Mouse (Mus musculus) CH12.LX (cell line): ENCODE data around the gene Mrps7. TPM values are rescaled to one million over a fixed set of nuclear protein-coding genes. Genes with fewer than 3 reads are reported as not detected.

Experiments used
- DNase-seq: peaks from one replicate; pipeline ENCODE4 v3.0.0-alpha.2; 2013; ENCODE audit errors: extremely low read depth
- H3K27ac ChIP-seq: 2 replicates; pipeline ENCODE4 v1.5.1; 2012; ENCODE audit warnings: low read depth, mild to moderate bottlenecking, control low read depth, moderate library complexity; ENCODE audit not compliant: insufficient read depth
- H3K27me3 ChIP-seq: replicated peaks from 2 replicates; pipeline ENCODE3; 2012; ENCODE audit warnings: inconsistent platforms
- H3K36me3 ChIP-seq, 2 experiments: replicated peaks in 1 of 2; 2 replicates each; pipeline versions ENCODE3 to v1.6.1; 2012; ENCODE audit warnings: inconsistent platforms in 1 of 2, low read length in 1 of 2, mild to moderate bottlenecking in 1 of 2, mixed read lengths in 1 of 2, moderate library complexity in 1 of 2; ENCODE audit not compliant: control insufficient read depth in 1 of 2, insufficient read depth in 1 of 2
- H3K4me1 ChIP-seq, 2 experiments: 2 replicates each; pipeline ENCODE4 v1.6.1; 2012; ENCODE audit warnings: inconsistent platforms in 1 of 2, moderate library complexity in 1 of 2; ENCODE audit not compliant: insufficient read depth in 2 of 2, control insufficient read depth in 1 of 2
- H3K4me2 ChIP-seq: 2 replicates; pipeline ENCODE4 v1.6.1; 2012; ENCODE audit warnings: low read depth, mild to moderate bottlenecking, control low read depth; ENCODE audit not compliant: poor library complexity, insufficient read depth, severe bottlenecking
- H3K4me3 ChIP-seq, 3 experiments: fragments of 150-350 bp in 1 of 3; sonication (generic) in 1 of 3; replicated peaks in 1 of 3; 2 replicates each; pipeline versions ENCODE3 to v1.5.1; 2011 to 2012; ENCODE audit warnings: low read depth in 2 of 3, low read length in 2 of 3, mild to moderate bottlenecking in 2 of 3, moderate library complexity in 2 of 3, control low read depth in 1 of 3, improper control_type of control experiment in 1 of 3, inconsistent platforms in 1 of 3, mixed read lengths in 1 of 3; ENCODE audit not compliant: poor library complexity in 1 of 3
- H3K79me2 ChIP-seq: replicated peaks from 2 replicates; pipeline ENCODE4 v1.6.1; 2012; ENCODE audit warnings: mild to moderate bottlenecking, moderate library complexity; ENCODE audit not compliant: control insufficient read depth, poor library complexity, insufficient read depth, severe bottlenecking; ENCODE audit errors: extremely low read depth
- H3K9ac ChIP-seq: 2 replicates; pipeline ENCODE4 v1.6.1; 2012; ENCODE audit warnings: low read depth, mild to moderate bottlenecking, control low read depth, moderate library complexity; ENCODE audit not compliant: insufficient read depth
- H3K9me3 ChIP-seq: replicated peaks from 2 replicates; pipeline ENCODE3; 2012; ENCODE audit warnings: low read length, inconsistent platforms, mixed read lengths
- BHLHE40 ChIP-seq: IDR thresholded peaks from 2 replicates; pipeline ENCODE4 v1.6.1; 2011; ENCODE audit warnings: mild to moderate bottlenecking, low read depth, low read length, improper control_type of control experiment
- CHD1 ChIP-seq: IDR thresholded peaks from 2 replicates; pipeline ENCODE4 v1.6.1; 2012; ENCODE audit warnings: low read depth, low read length, improper control_type of control experiment, inconsistent platforms
- CHD2 ChIP-seq: IDR thresholded peaks from 2 replicates; pipeline ENCODE4 v1.6.1; 2011; ENCODE audit warnings: low read length, improper control_type of control experiment
- CTCF ChIP-seq, 2 experiments: IDR thresholded peaks in 1 of 2; conservative IDR thresholded peaks in 1 of 2; 2 replicates each; pipeline ENCODE4 v1.5.1; 2011 to 2012; ENCODE audit warnings: low read depth in 2 of 2, low read length in 2 of 2, improper control_type of control experiment in 1 of 2, inconsistent platforms in 1 of 2, mild to moderate bottlenecking in 1 of 2, moderate library complexity in 1 of 2
- E2F4 ChIP-seq: IDR thresholded peaks from 2 replicates; pipeline ENCODE4 v1.6.1; 2011; ENCODE audit warnings: low read depth, low read length, improper control_type of control experiment; ENCODE audit not compliant: insufficient replicate concordance
- ELF1 ChIP-seq: IDR thresholded peaks from 2 replicates; pipeline ENCODE4 v1.6.1; 2014; ENCODE audit warnings: low read depth, mild to moderate bottlenecking, inconsistent platforms, low read length, improper control_type of control experiment
- EP300 ChIP-seq: IDR thresholded peaks from 2 replicates; pipeline ENCODE4 v1.6.1; 2011; ENCODE audit warnings: low read length, improper control_type of control experiment
- ETS1 ChIP-seq: conservative IDR thresholded peaks from 2 replicates; pipeline ENCODE4 v1.6.1; 2012; ENCODE audit warnings: low read depth, mild to moderate bottlenecking, inconsistent platforms, low read length, improper control_type of control experiment, moderate library complexity
- GABPA ChIP-seq: IDR thresholded peaks from 2 replicates; pipeline ENCODE4 v1.6.1; 2012; ENCODE audit warnings: low read depth, low read length, improper control_type of control experiment, inconsistent platforms; ENCODE audit not compliant: insufficient replicate concordance
- HCFC1 ChIP-seq: IDR thresholded peaks from 2 replicates; pipeline ENCODE4 v1.6.1; 2012; ENCODE audit warnings: low read depth, mild to moderate bottlenecking, inconsistent platforms, low read length, improper control_type of control experiment
- IRF4 ChIP-seq: IDR thresholded peaks from 2 replicates; pipeline ENCODE4 v1.6.1; 2014; ENCODE audit warnings: low read depth, mild to moderate bottlenecking, inconsistent platforms, low read length, improper control_type of control experiment
- JUN ChIP-seq: IDR thresholded peaks from 2 replicates; pipeline ENCODE4 v1.6.1; 2011; ENCODE audit warnings: low read depth, mild to moderate bottlenecking, low read length, improper control_type of control experiment, moderate library complexity; ENCODE audit not compliant: insufficient read depth
- JUND ChIP-seq: conservative IDR thresholded peaks from 2 replicates; pipeline ENCODE4 v1.6.1; 2011; ENCODE audit warnings: low read depth, low read length, improper control_type of control experiment
- KAT2A ChIP-seq: IDR thresholded peaks from 2 replicates; pipeline ENCODE4 v1.6.1; 2012; ENCODE audit warnings: low read length, improper control_type of control experiment, inconsistent platforms; ENCODE audit not compliant: insufficient replicate concordance
- MAFK ChIP-seq: IDR thresholded peaks from 2 replicates; pipeline ENCODE4 v1.6.1; 2011; ENCODE audit warnings: low read length, improper control_type of control experiment; ENCODE audit not compliant: insufficient replicate concordance
- MAX ChIP-seq: IDR thresholded peaks from 2 replicates; pipeline ENCODE4 v1.6.1; 2011; ENCODE audit warnings: low read length, improper control_type of control experiment
- MAZ ChIP-seq: IDR thresholded peaks from 2 replicates; pipeline ENCODE4 v1.6.1; 2012; ENCODE audit warnings: low read depth, mild to moderate bottlenecking, inconsistent platforms, low read length, improper control_type of control experiment, moderate library complexity
- MEF2A ChIP-seq: IDR thresholded peaks from 2 replicates; pipeline ENCODE4 v1.6.1; 2014; ENCODE audit warnings: low read depth, mild to moderate bottlenecking, inconsistent platforms, low read length, improper control_type of control experiment, borderline replicate concordance
- MXI1 ChIP-seq: IDR thresholded peaks from 2 replicates; pipeline ENCODE4 v1.6.1; 2011; ENCODE audit warnings: mild to moderate bottlenecking, low read depth, low read length, improper control_type of control experiment
- MYC ChIP-seq: IDR thresholded peaks from 2 replicates; pipeline ENCODE4 v1.6.1; 2011; ENCODE audit warnings: low read depth, mild to moderate bottlenecking, improper control_type of control experiment, low read length
- NELFE ChIP-seq: IDR thresholded peaks from 2 replicates; pipeline ENCODE4 v1.6.1; 2011; ENCODE audit warnings: low read depth, low read length, improper control_type of control experiment
- NRF1 ChIP-seq: IDR thresholded peaks from 2 replicates; pipeline ENCODE4 v1.6.1; 2014; ENCODE audit warnings: low read depth, mild to moderate bottlenecking, inconsistent platforms, low read length, improper control_type of control experiment, moderate library complexity
- PAX5 ChIP-seq: IDR thresholded peaks from 2 replicates; pipeline ENCODE4 v1.6.1; 2012; ENCODE audit warnings: low read length, inconsistent platforms, mixed read lengths
- POLR2A ChIP-seq: IDR thresholded peaks from 2 replicates; pipeline ENCODE4 v1.6.1; 2011; ENCODE audit warnings: low read depth, mild to moderate bottlenecking, improper control_type of control experiment, low read length
- POLR2AphosphoS2 ChIP-seq: IDR thresholded peaks from 2 replicates; pipeline ENCODE4 v1.6.1; 2011; ENCODE audit warnings: low read depth, low read length, improper control_type of control experiment
- RAD21 ChIP-seq: IDR thresholded peaks from 2 replicates; pipeline ENCODE4 v1.6.1; 2011; ENCODE audit warnings: low read depth, mild to moderate bottlenecking, low read length, improper control_type of control experiment, moderate library complexity
- SIN3A ChIP-seq: IDR thresholded peaks from 2 replicates; pipeline ENCODE4 v1.6.1; 2012; ENCODE audit warnings: low read length, improper control_type of control experiment, inconsistent platforms
- SMC3 ChIP-seq: IDR thresholded peaks from 2 replicates; pipeline ENCODE4 v1.6.1; 2011; ENCODE audit warnings: low read depth, low read length, improper control_type of control experiment
- TBP ChIP-seq: conservative IDR thresholded peaks from 2 replicates; pipeline ENCODE4 v1.6.1; 2011; ENCODE audit warnings: low read depth, low read length, improper control_type of control experiment
- TCF12 ChIP-seq: IDR thresholded peaks from 2 replicates; pipeline ENCODE4 v1.6.1; 2014; ENCODE audit warnings: low read depth, mild to moderate bottlenecking, inconsistent platforms, low read length, improper control_type of control experiment
- UBTF ChIP-seq: IDR thresholded peaks from 2 replicates; pipeline ENCODE4 v1.6.1; 2012; ENCODE audit warnings: low read depth, mild to moderate bottlenecking, inconsistent platforms, low read length, improper control_type of control experiment, moderate library complexity
- USF1 ChIP-seq: IDR thresholded peaks from 2 replicates; pipeline ENCODE4 v1.6.1; 2014; ENCODE audit warnings: low read depth, mild to moderate bottlenecking, inconsistent platforms, low read length, improper control_type of control experiment
- USF2 ChIP-seq: conservative IDR thresholded peaks from 2 replicates; pipeline ENCODE4 v1.6.1; 2011; ENCODE audit warnings: low read depth, low read length, improper control_type of control experiment
- ZC3H11A ChIP-seq: IDR thresholded peaks from 2 replicates; pipeline ENCODE4 v1.6.1; 2012; ENCODE audit warnings: low read depth, mild to moderate bottlenecking, inconsistent platforms, low read length, improper control_type of control experiment
- ZKSCAN1 ChIP-seq: IDR thresholded peaks from 2 replicates; pipeline ENCODE4 v1.6.1; 2012; ENCODE audit warnings: low read depth, inconsistent platforms, low read length, improper control_type of control experiment, borderline replicate concordance
- ZMIZ1 ChIP-seq: IDR thresholded peaks from 2 replicates; pipeline ENCODE4 v1.6.1; 2012; ENCODE audit warnings: low read depth, mild to moderate bottlenecking, inconsistent platforms, low read length, improper control_type of control experiment
- ZNF384 ChIP-seq: IDR thresholded peaks from 2 replicates; pipeline ENCODE4 v1.6.1; 2012; ENCODE audit warnings: low read depth, low read length, improper control_type of control experiment, inconsistent platforms
- dilution Hi-C: fragments of 300-500 bp; cut with MboI; formaldehyde crosslinking; loops from 2 replicates; pipeline ENCODE4 v1.14.3; 2020; ENCODE audit warnings: low sequenced_read_pairs; ENCODE audit not compliant: extremely low pct_unique_long_range_greater_than_20kb, extremely low pct_ligation_motif_present
- in situ Hi-C: fragments of 300-500 bp; cut with MboI; formaldehyde crosslinking; loops from 3 replicates; pipeline ENCODE4 v1.14.3; 2019; ENCODE audit warnings: low sequenced_read_pairs, low pct_ligation_motif_present, low pct_unique_long_range_greater_than_20kb, mixed read lengths
- polyA plus RNA-seq: library from polyadenylated mRNA; unstranded; fragments of >175 nt; gene quantifications from 2 replicates; pipeline ENCODE4 v1.2.1, GENCODE M21; 2012; ENCODE audit warnings: low read depth; ENCODE audit not compliant: insufficient read length
- total RNA-seq, 2 experiments: library from RNA; depleted of rRNA; stranded (reverse); fragments of 300-350 nt in 1 of 2; fragments of >200 nt in 1 of 2; gene quantifications; 2 replicates each; pipeline ENCODE4 v1.2.3; 2012 to 2014

Mrps7 gene
- total and polyA plus RNA-seq, 3 experiments = 154 to 172 (median 157) TPM

- peak overlapping the region; percentile 70 for H3K9ac ChIP-seq
- in situ Hi-C loops (loop anchor here (25.0 kb wide), 1 partner anchor 781 kb away; the partner anchor contains the start of gene Rnf157), dilution Hi-C loops (no loop called here)
- H3K27me3 ChIP-seq = no peaks in the 10 kb centered on the region
- H3K36me3 ChIP-seq = peaks cover 0 to 4% of the 10 kb centered on the region in 2 experiments
- H3K4me1 ChIP-seq = peaks cover 31 to 56% of the 10 kb centered on the region in 2 experiments
- H3K4me2 ChIP-seq = peak overlapping the region; percentile 45
- DNase-seq = peak; percentile 100
- H3K9me3 ChIP-seq = no peaks in the 10 kb centered on the region
- peaks cover 21% of the 10 kb centered on the region for H3K79me2 ChIP-seq
- peak overlapping the region; percentile 22 to 38 (median 36) for H3K4me3 ChIP-seq
- peak overlapping the region; percentile 98 for H3K27ac ChIP-seq
- TF ChIP-seq NRF1 = 0 out of 2 replicates have a peak, but pooled peaks have one; percentile 13
- TF ChIP-seq USF2 = peak; percentile 26; the same call in 1 of the 2 replicates
- TF ChIP-seq SIN3A = peak; percentile 85; the same call in 1 of the 2 replicates
- peak; percentile 27; the same call in 1 of the 2 replicates for TF ChIP-seq USF1
- peak; percentile 52; the same call in 1 of the 2 replicates for TF ChIP-seq ELF1
- TF ChIP-seq TBP = peak; percentile 91
- TF ChIP-seq MAZ = peak; percentile 95
- TF ChIP-seq UBTF = peak; percentile 85
- no peak; the same call in 1 of the 2 replicates for TF ChIP-seq POLR2AphosphoS2
- no peak; the same call in 1 of the 2 replicates for TF ChIP-seq NELFE
- 0 out of 2 replicates have a peak, but pooled peaks have one; percentile 40 for TF ChIP-seq KAT2A
- peak; percentile 99 for TF ChIP-seq TCF12
- TF ChIP-seq CHD2 = peak; percentile 96
- TF ChIP-seq ZMIZ1 = peak; percentile 41; the same call in 1 of the 2 replicates
- no peak; the same call in none of the 2 replicates for TF ChIP-seq RAD21
- peak; percentile 96 for TF ChIP-seq BHLHE40
- no peak for TF ChIP-seq ZC3H11A
- TF ChIP-seq HCFC1 = no peak; the same call in 1 of the 2 replicates
- TF ChIP-seq MAFK = peak; percentile 87
- peak; percentile 100 for TF ChIP-seq EP300
- peak; percentile 90; the same call in 1 of the 2 replicates for TF ChIP-seq E2F4
- TF ChIP-seq GABPA = no peak
- peak; percentile 98 for TF ChIP-seq CHD1
- peak; percentile 99 for TF ChIP-seq IRF4
- peak; percentile 99 for TF ChIP-seq ETS1
- TF ChIP-seq CTCF (conservative IDR thresholded peaks at IDR 0.05 in 1 of 2, IDR thresholded peaks at IDR 0.05 in 1 of 2; ENCODE audit: low read depth in 2 of 2, low read length in 2 of 2) = no peak
- peak; percentile 78 for TF ChIP-seq MAX
- TF ChIP-seq MYC = peak; percentile 93
- peak; percentile 100 for TF ChIP-seq JUN
- TF ChIP-seq JUND = peak; percentile 96
- peak; percentile 86 for TF ChIP-seq POLR2A
- no peak; the same call in 1 of the 2 replicates for TF ChIP-seq ZKSCAN1
- peak; percentile 99 for TF ChIP-seq MEF2A
- TF ChIP-seq PAX5 = no peak
- TF ChIP-seq MXI1 = peak; percentile 50
- peak; percentile 99 for TF ChIP-seq ZNF384
- TF ChIP-seq SMC3 = no peak
Measured at GRCm38 (mm10) chr11:115630532-115631504, 27.1 kb downstream of the Mrps7 start.
